Mouse (Mus musculus): ENCODE measurements around the gene Tmeff1. TPM values are rescaled to one million over a fixed set of nuclear protein-coding genes. Genes with fewer than 3 reads are reported as not detected.
A peak's percentile ranks its signal among the peaks of the same experiment; 100 is the strongest.

Tmeff1 gene
- polyA plus RNA-seq, 1 experiment from 2014 or later = 242 TPM

DNA sequence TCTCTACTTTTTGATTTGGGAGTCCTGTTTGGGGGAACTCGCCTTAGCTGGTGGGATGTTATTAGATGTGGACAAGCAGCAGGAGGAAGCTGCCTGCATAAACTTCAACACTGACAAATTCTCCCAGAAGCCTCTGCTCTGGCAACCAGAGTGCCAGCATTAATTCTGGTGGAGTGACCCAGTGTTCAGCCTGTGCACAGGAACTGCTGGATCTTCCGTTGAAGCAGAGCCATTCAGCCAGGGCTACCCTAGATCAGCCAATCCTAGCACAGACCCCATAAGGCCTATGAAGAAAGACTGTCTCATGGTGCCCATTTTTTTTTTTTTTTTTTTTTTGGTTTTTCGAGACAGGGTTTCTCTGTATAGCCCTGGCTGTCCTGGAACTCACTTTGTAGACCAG is 3.0 kb upstream of the Tmeff1 start:
- Histone ChIP-seq H3K27ac (ENCODE audit: low read depth, low read length) (no peak overlapping the region), H3K4me3 (ENCODE audit: low read depth, low read length) (no peak overlapping the region), H3K9me3 (ENCODE audit: control insufficient read depth, low read length) (no peaks in the 10 kb centered on the region), H3K27me3 (ENCODE audit: control insufficient read depth, insufficient read depth, low read length) (no peaks in the 10 kb centered on the region), H3K36me3 (ENCODE audit: control insufficient read depth, insufficient read depth, low read length) (no peaks in the 10 kb centered on the region), H3K4me2 (replicated peaks; ENCODE audit: low read depth, low read length) (no peak overlapping the region), H3K9ac (ENCODE audit: low read depth, low read length) (no peak overlapping the region), H3K4me1 (replicated peaks; ENCODE audit: control insufficient read depth, insufficient read depth, low read length) (no peaks in the 10 kb centered on the region)
- no peak for DNase-seq (ENCODE audit: low spot score)
- 66% methylated on average over 2 of the region's 3 CpGs for WGBS
- ATAC-seq (ENCODE audit: low FRiP score) = no peak

DNA sequence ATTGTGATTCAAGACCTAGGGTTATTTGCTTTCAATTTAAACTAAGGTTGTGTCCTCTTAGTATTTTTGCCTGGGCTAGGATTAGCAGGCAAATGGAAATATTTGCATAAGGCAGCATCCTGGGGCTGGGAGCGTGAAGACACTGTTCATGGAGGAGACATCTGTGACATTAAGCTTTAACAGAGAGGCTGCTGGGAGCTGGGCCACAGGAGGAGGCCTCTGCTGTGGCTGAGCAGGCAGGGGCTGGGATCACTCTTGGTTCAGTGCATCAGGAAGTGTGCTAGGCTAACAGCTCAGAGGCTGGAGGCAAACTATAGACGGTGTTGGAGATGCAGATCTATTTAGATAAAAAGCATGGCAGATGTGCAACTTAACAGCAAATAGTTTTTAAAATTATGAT is 2.0 kb upstream of the Tmeff1 start:
- H3K4me2 ChIP-seq (replicated peaks; ENCODE audit: low read depth, low read length) = no peak overlapping the region
- ATAC-seq (ENCODE audit: low FRiP score) (no peak), DNase-seq (ENCODE audit: low spot score) (no peak)
- no peaks in the 10 kb centered on the region for H3K36me3 ChIP-seq (ENCODE audit: control insufficient read depth, insufficient read depth, low read length)
- 44% methylated on average over 2 of the region's 2 CpGs for WGBS
- no peak overlapping the region for H3K27ac ChIP-seq (ENCODE audit: low read depth, low read length)
- no peaks in the 10 kb centered on the region for H3K9me3 ChIP-seq (ENCODE audit: control insufficient read depth, low read length)
- no peak overlapping the region for H3K4me3 ChIP-seq (ENCODE audit: low read depth, low read length)
- H3K4me1 ChIP-seq (replicated peaks; ENCODE audit: control insufficient read depth, insufficient read depth, low read length) = no peaks in the 10 kb centered on the region
- H3K27me3 ChIP-seq (ENCODE audit: control insufficient read depth, insufficient read depth, low read length) = no peaks in the 10 kb centered on the region
- H3K9ac ChIP-seq (ENCODE audit: low read depth, low read length) = no peak overlapping the region

DNA sequence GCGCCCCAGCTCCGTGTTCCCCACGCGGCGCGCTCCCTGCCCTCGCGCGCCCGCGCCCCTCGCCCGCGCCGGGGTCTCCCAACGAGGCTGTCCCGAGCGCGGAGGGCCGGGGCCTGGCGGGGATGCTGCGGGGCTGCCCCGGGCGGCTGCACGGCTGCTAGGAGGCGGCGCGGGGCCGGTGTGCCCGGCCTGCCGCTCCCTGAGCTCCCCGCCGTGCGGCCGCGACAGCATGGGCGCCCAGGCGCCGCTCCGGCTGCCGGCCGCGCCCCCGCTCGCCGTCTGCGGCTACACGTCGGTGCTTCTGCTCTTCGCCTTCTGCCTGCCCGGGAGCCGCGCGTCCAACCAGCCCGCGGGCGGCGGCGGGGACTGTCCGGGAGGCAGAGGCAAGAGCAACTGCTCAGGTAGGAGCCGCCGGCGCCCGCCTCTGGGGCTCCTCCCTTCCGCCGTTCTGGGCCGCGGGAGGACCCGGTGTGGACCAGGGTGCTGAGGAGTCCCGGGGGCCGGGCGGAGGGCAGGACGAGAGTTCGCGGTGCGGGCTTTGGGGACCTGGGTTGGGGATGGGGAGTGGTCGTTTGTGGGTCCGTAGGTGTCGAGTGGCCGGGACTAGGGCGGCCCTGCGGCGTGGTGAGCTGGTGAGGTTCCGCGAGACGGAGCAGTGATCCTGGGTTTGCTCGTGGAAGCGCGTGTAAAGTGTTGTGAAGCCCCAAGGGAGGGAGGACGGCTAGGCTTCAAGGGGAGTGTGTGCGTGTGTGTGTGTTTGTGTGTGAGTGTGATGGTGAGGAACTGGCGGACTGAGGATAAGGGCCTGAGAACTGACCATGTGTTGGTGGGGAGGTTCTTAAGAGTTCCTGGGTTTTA is 496 bp downstream of the Tmeff1 start:
- Histone ChIP-seq H3K4me1 (replicated peaks; ENCODE audit: control insufficient read depth, insufficient read depth, low read length) (no peaks in the 10 kb centered on the region), H3K36me3 (ENCODE audit: control insufficient read depth, insufficient read depth, low read length) (no peaks in the 10 kb centered on the region), H3K4me2 (replicated peaks; ENCODE audit: low read depth, low read length) (peak overlapping the region; percentile 48), H3K27me3 (ENCODE audit: control insufficient read depth, insufficient read depth, low read length) (no peaks in the 10 kb centered on the region), H3K27ac (ENCODE audit: low read depth, low read length) (peak overlapping the region; percentile 99), H3K4me3 (ENCODE audit: low read depth, low read length) (peak overlapping the region; percentile 91), H3K9me3 (ENCODE audit: control insufficient read depth, low read length) (no peaks in the 10 kb centered on the region), H3K9ac (ENCODE audit: low read depth, low read length) (peak overlapping the region; percentile 99)
- ATAC-seq (ENCODE audit: low FRiP score) (peak; percentile 68), DNase-seq (ENCODE audit: low spot score) (peak; percentile 76)
- under 1% methylated on average over 56 of the region's 92 CpGs for WGBS

DNA sequence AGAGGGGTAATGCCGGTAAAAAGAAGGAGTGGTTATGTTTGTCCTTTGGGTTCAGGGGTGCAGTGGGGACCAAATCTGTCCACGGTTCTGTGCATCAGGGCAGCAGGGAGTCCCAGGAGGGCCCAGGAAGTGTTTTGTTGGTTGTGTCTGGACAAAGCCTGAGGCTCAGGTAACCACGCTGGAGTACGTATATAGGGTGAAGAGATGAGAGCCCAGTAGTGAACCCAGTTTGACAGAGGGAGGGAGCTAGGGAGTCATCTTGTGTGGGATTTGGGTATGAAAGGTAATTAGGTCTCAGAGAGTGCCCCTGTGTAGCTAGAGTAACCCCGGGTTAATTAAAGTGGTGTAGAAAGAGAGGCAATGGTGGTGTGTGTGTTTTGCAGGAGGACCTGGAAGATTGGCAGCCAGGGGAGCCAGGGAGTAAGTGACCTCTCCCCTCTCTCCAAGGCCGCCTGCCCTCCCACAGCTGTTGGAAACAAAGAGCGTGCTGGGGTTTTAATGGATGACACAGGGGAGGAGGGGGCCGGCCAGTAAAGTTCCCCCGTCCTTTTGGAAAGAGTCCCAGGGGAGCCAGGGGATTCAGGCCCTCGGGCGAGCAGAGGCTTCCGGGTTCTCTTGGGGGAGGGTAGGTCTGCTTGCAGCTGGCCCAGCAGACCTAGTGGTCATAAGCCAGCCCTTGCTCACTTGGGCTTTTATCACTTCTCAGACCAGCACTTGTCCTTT is 1.3 kb downstream of the Tmeff1 start:
- ATAC-seq (ENCODE audit: low FRiP score) (peak; percentile 78), DNase-seq (ENCODE audit: low spot score) (peak; percentile 85)
- Histone ChIP-seq H3K4me1 (replicated peaks; ENCODE audit: control insufficient read depth, insufficient read depth, low read length) (no peaks in the 10 kb centered on the region), H3K36me3 (ENCODE audit: control insufficient read depth, insufficient read depth, low read length) (no peaks in the 10 kb centered on the region), H3K9ac (ENCODE audit: low read depth, low read length) (peak overlapping the region; percentile 99), H3K9me3 (ENCODE audit: control insufficient read depth, low read length) (no peaks in the 10 kb centered on the region), H3K4me2 (replicated peaks; ENCODE audit: low read depth, low read length) (peak overlapping the region; percentile 48), H3K4me3 (ENCODE audit: low read depth, low read length) (peak overlapping the region; percentile 91), H3K27ac (ENCODE audit: low read depth, low read length) (peak overlapping the region; percentile 99), H3K27me3 (ENCODE audit: control insufficient read depth, insufficient read depth, low read length) (no peaks in the 10 kb centered on the region)
- WGBS = 0% methylated on average over 12 of the region's 12 CpGs

DNA sequence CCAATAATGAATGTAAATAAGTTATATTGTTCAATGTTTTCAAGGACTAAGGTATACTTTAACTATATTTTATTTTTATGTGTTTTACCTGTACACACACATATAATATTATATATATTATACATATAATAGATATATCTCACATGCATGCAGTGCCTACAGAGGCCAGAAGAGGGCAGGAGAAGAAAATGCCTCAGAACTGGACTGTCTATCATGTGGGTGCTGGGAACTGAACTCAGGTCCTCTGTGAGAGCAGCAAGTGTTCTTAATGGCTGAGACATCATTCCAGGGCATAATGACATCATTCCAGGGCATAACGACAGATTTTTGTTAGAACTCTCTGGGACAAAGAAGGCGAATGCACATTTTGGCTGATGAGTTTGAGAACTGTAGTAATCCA is 2.6 kb downstream of the Tmeff1 start:
- H3K4me2 ChIP-seq (replicated peaks; ENCODE audit: low read depth, low read length) = no peak overlapping the region
- H3K27ac ChIP-seq (ENCODE audit: low read depth, low read length) = no peak overlapping the region
- no peaks in the 10 kb centered on the region for H3K27me3 ChIP-seq (ENCODE audit: control insufficient read depth, insufficient read depth, low read length)
- ATAC-seq (ENCODE audit: low FRiP score) (no peak), DNase-seq (ENCODE audit: low spot score) (no peak)
- 97% methylated on average over 2 of the region's 2 CpGs for WGBS
- H3K4me1 ChIP-seq (replicated peaks; ENCODE audit: control insufficient read depth, insufficient read depth, low read length) = no peaks in the 10 kb centered on the region
- H3K4me3 ChIP-seq (ENCODE audit: low read depth, low read length) = no peak overlapping the region
- H3K9ac ChIP-seq (ENCODE audit: low read depth, low read length) = no peak overlapping the region
- no peaks in the 10 kb centered on the region for H3K36me3 ChIP-seq (ENCODE audit: control insufficient read depth, insufficient read depth, low read length)
- no peaks in the 10 kb centered on the region for H3K9me3 ChIP-seq (ENCODE audit: control insufficient read depth, low read length)

DNA sequence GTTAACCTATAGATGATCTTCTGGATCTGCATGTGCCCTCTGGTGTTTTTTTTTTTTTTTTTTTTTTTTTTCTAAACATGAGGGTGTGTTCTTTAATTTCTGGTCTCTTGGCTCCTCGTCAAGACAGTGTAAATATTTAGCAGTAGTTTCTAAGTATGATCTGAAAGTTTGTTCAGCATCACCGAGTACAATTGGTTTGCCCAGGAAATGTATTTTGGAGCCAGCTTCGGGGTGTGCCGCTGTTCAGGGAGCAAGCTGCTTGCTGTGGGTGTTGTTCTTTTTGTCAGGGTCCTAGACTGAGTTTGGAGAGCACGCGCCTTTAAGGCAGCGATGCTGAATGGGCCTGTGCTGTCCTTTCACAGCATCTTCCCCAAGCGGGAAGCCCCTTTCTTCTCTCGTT is 3.6 kb downstream of the Tmeff1 start:
- Histone ChIP-seq H3K4me1 (replicated peaks; ENCODE audit: control insufficient read depth, insufficient read depth, low read length) (no peaks in the 10 kb centered on the region), H3K9me3 (ENCODE audit: control insufficient read depth, low read length) (no peaks in the 10 kb centered on the region), H3K4me2 (replicated peaks; ENCODE audit: low read depth, low read length) (no peak overlapping the region), H3K4me3 (ENCODE audit: low read depth, low read length) (no peak overlapping the region), H3K9ac (ENCODE audit: low read depth, low read length) (no peak overlapping the region), H3K27ac (ENCODE audit: low read depth, low read length) (no peak overlapping the region), H3K36me3 (ENCODE audit: control insufficient read depth, insufficient read depth, low read length) (no peaks in the 10 kb centered on the region), H3K27me3 (ENCODE audit: control insufficient read depth, insufficient read depth, low read length) (no peaks in the 10 kb centered on the region)
- ATAC-seq (ENCODE audit: low FRiP score) = no peak
- DNase-seq (ENCODE audit: low spot score) = no peak
- WGBS = 76% methylated on average over 9 of the region's 9 CpGs

DNA sequence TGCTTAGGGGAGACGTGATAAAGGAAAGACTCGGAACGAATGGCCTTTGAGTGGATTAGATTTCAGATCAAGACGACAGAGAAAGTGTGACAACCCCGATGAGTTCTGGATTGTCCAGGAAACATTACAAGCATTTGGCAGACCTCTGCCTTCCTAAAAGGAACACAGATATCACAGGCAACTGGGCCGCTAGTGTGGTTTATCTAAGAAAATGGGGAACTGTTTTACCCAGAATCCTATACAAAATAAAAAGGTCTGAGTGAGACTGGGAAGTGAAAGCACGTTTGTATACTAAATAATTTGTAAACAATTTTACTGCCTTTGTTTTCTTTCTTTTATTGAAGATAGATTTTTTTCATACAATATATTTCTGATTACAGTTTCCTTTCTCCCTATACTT is 5.9 kb downstream of the Tmeff1 start:
- ATAC-seq (ENCODE audit: low FRiP score) = no peak
- Histone ChIP-seq H3K27me3 (ENCODE audit: control insufficient read depth, insufficient read depth, low read length) (no peaks in the 10 kb centered on the region), H3K4me1 (replicated peaks; ENCODE audit: control insufficient read depth, insufficient read depth, low read length) (no peaks in the 10 kb centered on the region)

DNA sequence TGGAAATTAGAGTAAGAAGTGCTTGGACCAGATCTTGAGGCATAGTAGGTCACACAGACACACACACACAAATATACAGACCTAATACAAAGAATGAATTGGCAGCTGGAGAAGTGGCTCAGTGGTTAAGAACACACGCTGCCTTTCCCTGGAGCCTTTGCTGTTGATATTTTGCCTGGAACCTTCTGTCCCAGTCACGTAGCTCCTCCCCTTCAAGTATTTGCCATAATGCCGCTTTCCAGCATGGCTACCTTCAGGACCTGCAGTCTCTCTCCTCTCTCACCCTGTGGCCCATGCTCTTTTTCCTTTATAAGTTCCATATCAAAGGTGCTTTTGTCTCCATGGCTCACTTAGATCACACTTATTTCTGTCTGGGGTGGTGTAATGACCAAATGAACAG is 6.4 kb downstream of the Tmeff1 start:
- Histone ChIP-seq H3K4me1 (replicated peaks; ENCODE audit: control insufficient read depth, insufficient read depth, low read length) (no peaks in the 10 kb centered on the region), H3K4me3 (ENCODE audit: low read depth, low read length) (no peak overlapping the region), H3K36me3 (ENCODE audit: control insufficient read depth, insufficient read depth, low read length) (no peaks in the 10 kb centered on the region), H3K4me2 (replicated peaks; ENCODE audit: low read depth, low read length) (no peak overlapping the region), H3K27ac (ENCODE audit: low read depth, low read length) (no peak overlapping the region), H3K9ac (ENCODE audit: low read depth, low read length) (no peak overlapping the region), H3K27me3 (ENCODE audit: control insufficient read depth, insufficient read depth, low read length) (no peaks in the 10 kb centered on the region), H3K9me3 (ENCODE audit: control insufficient read depth, low read length) (no peaks in the 10 kb centered on the region)
- DNase-seq (ENCODE audit: low spot score) (no peak), ATAC-seq (ENCODE audit: low FRiP score) (no peak)
- WGBS = 90% methylated on average over 3 of the region's 3 CpGs

More for the DNA sequence above, 5.9 kb downstream of the Tmeff1 start:
- H3K4me3 ChIP-seq (ENCODE audit: low read depth, low read length) = no peak overlapping the region
- H3K36me3 ChIP-seq (ENCODE audit: control insufficient read depth, insufficient read depth, low read length) = no peaks in the 10 kb centered on the region
- 92% methylated on average over 7 of the region's 7 CpGs for WGBS
- DNase-seq (ENCODE audit: low spot score) = no peak
- no peak overlapping the region for H3K4me2 ChIP-seq (replicated peaks; ENCODE audit: low read depth, low read length)
- H3K27ac ChIP-seq (ENCODE audit: low read depth, low read length) = no peak overlapping the region
- no peak overlapping the region for H3K9ac ChIP-seq (ENCODE audit: low read depth, low read length)
- no peaks in the 10 kb centered on the region for H3K9me3 ChIP-seq (ENCODE audit: control insufficient read depth, low read length)

DNA sequence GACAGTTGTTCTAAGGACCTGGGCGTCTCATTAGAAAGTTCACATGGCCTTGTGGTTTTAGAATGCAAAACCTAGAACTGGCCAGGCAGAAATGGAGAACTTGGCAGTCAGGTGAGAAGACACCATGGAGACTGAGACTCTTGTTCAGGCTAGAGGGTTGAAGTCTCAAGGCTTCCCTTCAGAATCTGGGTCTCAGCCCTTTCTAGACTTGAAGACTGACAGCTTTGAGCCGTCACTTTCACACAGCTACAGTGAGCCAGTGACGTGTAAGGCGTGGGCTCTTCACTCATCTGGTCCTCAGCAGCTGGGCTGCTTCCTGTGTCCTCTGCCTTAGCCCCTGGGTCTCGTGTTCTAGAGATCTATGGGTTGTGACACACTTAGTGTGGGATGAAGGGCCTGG is 7.4 kb downstream of the Tmeff1 start:
- WGBS = 75% methylated on average over 5 of the region's 5 CpGs
- DNase-seq (ENCODE audit: low spot score) = no peak
- no peak overlapping the region for H3K4me2 ChIP-seq (replicated peaks; ENCODE audit: low read depth, low read length)
- ATAC-seq (ENCODE audit: low FRiP score) = no peak
- no peak overlapping the region for H3K4me3 ChIP-seq (ENCODE audit: low read depth, low read length)
- H3K4me1 ChIP-seq (replicated peaks; ENCODE audit: control insufficient read depth, insufficient read depth, low read length) = no peaks in the 10 kb centered on the region
- no peak overlapping the region for H3K27ac ChIP-seq (ENCODE audit: low read depth, low read length)
- no peaks in the 10 kb centered on the region for H3K9me3 ChIP-seq (ENCODE audit: control insufficient read depth, low read length)
- no peaks in the 10 kb centered on the region for H3K27me3 ChIP-seq (ENCODE audit: control insufficient read depth, insufficient read depth, low read length)
- no peaks in the 10 kb centered on the region for H3K36me3 ChIP-seq (ENCODE audit: control insufficient read depth, insufficient read depth, low read length)
- H3K9ac ChIP-seq (ENCODE audit: low read depth, low read length) = no peak overlapping the region

Measured in hindbrain, embryonic 11.5 days (tissue).